Mouse (Mus musculus) C2C12 (cell line): Measurements from ENCODE around the gene Tbc1d14.

Experiments
- CTCF ChIP-seq: IDR thresholded peaks from one replicate; pipeline ENCODE4 v1.5.1; 2011; ENCODE audit not compliant: control insufficient read depth, insufficient read depth, insufficient read length
- MAX ChIP-seq: IDR thresholded peaks from one replicate; pipeline ENCODE4 v1.6.1; 2011; ENCODE audit warnings: mild to moderate bottlenecking, control low read depth
- USF1 ChIP-seq: IDR thresholded peaks from one replicate; pipeline ENCODE4 v1.6.1; 2011; ENCODE audit warnings: low read depth, mild to moderate bottlenecking, control low read depth, moderate library complexity

- TF ChIP-seq CTCF = peak; percentile 23
- no peak for TF ChIP-seq MAX
- TF ChIP-seq USF1 = no peak
Measured at GRCm38 (mm10) chr5:36597653-36598052, 4.6 kb upstream of the Tbc1d14 start.
